13 mouse cellular contexts compared by ENCODE assay signal in genomic region chr4:136651882-136652527, GRCm38 (mm10). TPM values are rescaled to one million over a fixed set of nuclear protein-coding genes. Genes with fewer than 3 reads are reported as not detected.
DNase-seq lines count a peak whose midpoint lies in the region; ATAC-seq and TF ChIP-seq lines count a peak whose summit lies in the region.
"Had no signal": no experiment of that assay in that cellular context is flagged by ENCODE, and none has a peak within 500 bp of the region (broad histone marks: within the 10 kb centered on the region; RNA-seq: fewer than 3 reads in every experiment).

No protein-coding gene starts in this region.

- H3K4me3 ChIP-seq in left cerebral cortex, adult 2 months = no peak overlapping the region
- H3K4me3 ChIP-seq in embryonic facial prominence, embryonic 10.5 days = no peak overlapping the region
- no peak overlapping the region for H3K4me3 ChIP-seq in layer of hippocampus, adult 2 months
- no peak overlapping the region for H3K4me3 ChIP-seq in neural tube, embryonic 13.5 days
- no peak overlapping the region for H3K4me3 ChIP-seq in intestine, embryonic 15.5 days (replicated peaks)

- no peak overlapping the region for H3K9ac ChIP-seq in neural tube, embryonic 13.5 days
- H3K9ac ChIP-seq in intestine, embryonic 15.5 days = no peak overlapping the region

- no peak overlapping the region for H3K4me2 ChIP-seq in neural tube, embryonic 13.5 days
- no peak overlapping the region for H3K4me2 ChIP-seq in intestine, embryonic 15.5 days (replicated peaks)

- no peak for TF ChIP-seq CTCF in left cerebral cortex, adult 2 months (IDR thresholded peaks at IDR 0.05)
- TF ChIP-seq CTCF in layer of hippocampus, adult 2 months (conservative IDR thresholded peaks at IDR 0.05) = no peak

- peaks cover 36% of the 10 kb centered on the region for H3K4me1 ChIP-seq in embryonic facial prominence, embryonic 10.5 days
- H3K4me1 ChIP-seq in neural tube, embryonic 13.5 days (replicated peaks) = peaks cover 31% of the 10 kb centered on the region
- peaks cover 9% of the 10 kb centered on the region for H3K4me1 ChIP-seq in intestine, embryonic 15.5 days (replicated peaks)

- intact Hi-C loops in left cerebral cortex, adult 2 months (cut with DNase I) = loop anchor here (1.0 to 10.0 kb wide), 3 partner anchors 224 to 653 kb away; no protein-coding TSS in a partner anchor

- no peak for DNase-seq in left cerebral cortex, adult 2 months (ENCODE audit: extremely low spot score in 1 of 2, low spot score in 2 of 2)
- DNase-seq in left cerebral cortex, adult 11 months (ENCODE audit: low spot score) = no peak
- DNase-seq in embryonic facial prominence, embryonic 10.5 days (ENCODE audit: low spot score) = no peak
- peak in 1 of 2 experiments; percentile 20 for DNase-seq in layer of hippocampus, adult 2 months (ENCODE audit: low spot score in 2 of 2)
- DNase-seq in kidney, postnatal 4 days = no peak
- no peak for DNase-seq in testis, postnatal 14 days (ENCODE audit: low spot score)
- DNase-seq: kidney, postnatal 14 days had no signal

- H3K9me3 ChIP-seq in embryonic facial prominence, embryonic 10.5 days = no peaks in the 10 kb centered on the region
- H3K9me3 ChIP-seq in neural tube, embryonic 13.5 days = 0 out of 2 replicates have a peak, but pooled peaks cover 3% of the 10 kb centered on the region
- H3K9me3 ChIP-seq in intestine, embryonic 15.5 days = no peaks in the 10 kb centered on the region

- peak; percentile 45; the same call in 1 of the 2 replicates for ATAC-seq in neural tube, embryonic 13.5 days (ENCODE audit: low read depth)
- ATAC-seq in intestine, embryonic 15.5 days = no peak
- ATAC-seq: activated CD4-positive, CD25-positive, alpha-beta regulatory T cell, adult 4 months had no signal

- H3K27me3 ChIP-seq in embryonic facial prominence, embryonic 10.5 days (replicated peaks; ENCODE audit: low read depth, poor library complexity, severe bottlenecking) = no peaks in the 10 kb centered on the region; the same call in 1 of the 2 replicates
- no peaks in the 10 kb centered on the region for H3K27me3 ChIP-seq in neural tube, embryonic 13.5 days
- no peaks in the 10 kb centered on the region for H3K27me3 ChIP-seq in intestine, embryonic 15.5 days (replicated peaks)

- WGBS in embryonic facial prominence, embryonic 10.5 days = 79% methylated on average over 13 of the region's 13 CpGs
- WGBS in neural tube, embryonic 13.5 days = 69% methylated on average over 13 of the region's 13 CpGs
- WGBS in intestine, embryonic 15.5 days = 77% methylated on average over 13 of the region's 13 CpGs

- H3K27ac ChIP-seq in left cerebral cortex, adult 2 months = peak overlapping the region; percentile 32
- peak overlapping the region; percentile 2 for H3K27ac ChIP-seq in embryonic facial prominence, embryonic 10.5 days (replicated peaks)
- H3K27ac ChIP-seq in layer of hippocampus, adult 2 months = peak overlapping the region; percentile 65
- peak overlapping the region; percentile 64 for H3K27ac ChIP-seq in neural tube, embryonic 13.5 days (replicated peaks)
- no peak overlapping the region; the same call in 1 of the 2 replicates for H3K27ac ChIP-seq in intestine, embryonic 15.5 days

- peaks cover 52% of the 10 kb centered on the region for H3K36me3 ChIP-seq in embryonic facial prominence, embryonic 10.5 days (replicated peaks)
- peaks cover 33% of the 10 kb centered on the region for H3K36me3 ChIP-seq in neural tube, embryonic 13.5 days
- 0 out of 2 replicates have a peak, but pooled peaks cover 9% of the 10 kb centered on the region for H3K36me3 ChIP-seq in intestine, embryonic 15.5 days

RNA-seq across cellular contexts. Expression of gene Lactbl1, which starts 29.6 kb away (rescaled TPM):
- under 1 TPM in 1 of 2 experiments, not detected in 1; 0.12 TPM for total RNA-seq in left cerebral cortex, adult 2 months (2021)
- polyA plus RNA-seq in embryonic facial prominence, embryonic 10.5 days (2016; fragmentation: Nextera tagmentation; extraction: Ambion mirVana) = not detected in 2 replicates
- total RNA-seq in layer of hippocampus, adult 2 months (2021) = under 1 TPM; 0.15 to 0.20 TPM
- 0.10 TPM in 1 of 2 replicates, not detected in the other for polyA plus RNA-seq in neural tube, embryonic 13.5 days (2015; fragmentation: Nextera tagmentation; extraction: Ambion mirVana)
- not detected in 2 replicates for polyA plus RNA-seq in intestine, embryonic 15.5 days (2015; fragmentation: Nextera tagmentation; extraction: Ambion mirVana)
- total RNA-seq: CH12.LX had no signal
- polyA plus RNA-seq: activated CD4-positive, CD25-positive, alpha-beta regulatory T cell, adult 4 months had no signal

RNA-seq across cellular contexts. Expression of gene Tex46, which starts 41.8 kb away (rescaled TPM):
- not detected for total RNA-seq in left cerebral cortex, adult 2 months (2021)
- not detected in 2 replicates for polyA plus RNA-seq in embryonic facial prominence, embryonic 10.5 days (2016; fragmentation: Nextera tagmentation; extraction: Ambion mirVana)
- not detected for total RNA-seq in layer of hippocampus, adult 2 months (2021)
- polyA plus RNA-seq in neural tube, embryonic 13.5 days (2015; fragmentation: Nextera tagmentation; extraction: Ambion mirVana) = not detected in 2 replicates
- polyA plus RNA-seq in intestine, embryonic 15.5 days (2015; fragmentation: Nextera tagmentation; extraction: Ambion mirVana) = not detected in 2 replicates
- total RNA-seq: CH12.LX had no signal
- polyA plus RNA-seq: activated CD4-positive, CD25-positive, alpha-beta regulatory T cell, adult 4 months; cerebellum, adult 2 months; thymus, adult 2 months had no signal

RNA-seq across cellular contexts. Expression of gene Kdm1a, which starts 49.5 kb away (rescaled TPM):
- 10 to 100 TPM; 86.7 to 91.7 TPM for total RNA-seq in left cerebral cortex, adult 2 months (2021)
- polyA plus RNA-seq in embryonic facial prominence, embryonic 10.5 days (2016; fragmentation: Nextera tagmentation; extraction: Ambion mirVana) = 54.2 and 56.1 TPM in 2 replicates
- 10 to 100 TPM; 89.0 to 91.6 TPM for total RNA-seq in layer of hippocampus, adult 2 months (2021)
- 76.5 TPM in 2 replicates for polyA plus RNA-seq in neural tube, embryonic 13.5 days (2015; fragmentation: Nextera tagmentation; extraction: Ambion mirVana)
- 29.6 and 31.4 TPM in 2 replicates for polyA plus RNA-seq in intestine, embryonic 15.5 days (2015; fragmentation: Nextera tagmentation; extraction: Ambion mirVana)
